Mouse (Mus musculus): ENCODE results near the gene Itk. TPM values are rescaled to one million over a fixed set of nuclear protein-coding genes. Genes with fewer than 3 reads are reported as not detected.

The Itk gene
- polyA plus RNA-seq, 1 experiment from 2014 or later, result 0.17 TPM

- Histone ChIP-seq H3K36me3 (ENCODE audit: inconsistent target) (no peaks in the 10 kb centered on the region), H3K4me3 (ENCODE audit: inconsistent target) (peak overlapping the region; percentile 63), H3K79me2 (ENCODE audit: inconsistent target) (peaks cover 60% of the 10 kb centered on the region), H3K27ac (peak overlapping the region; percentile 36)
- 15% methylated on average over 5 of the region's 5 CpGs for WGBS (ENCODE audit: missing documents)
Measured at GRCm38 (mm10) chr11:46310647-46311063, 78.7 kb downstream of the Itk start.

GRCm38 (mm10) chr11:46309808-46310555 is 79.3 kb downstream of the Itk start:
- 31% methylated on average over 10 of the region's 10 CpGs for WGBS (ENCODE audit: missing documents)
- Histone ChIP-seq H3K4me3 (ENCODE audit: inconsistent target) (peak overlapping the region; percentile 63; the same call in 1 of the 2 replicates), H3K36me3 (ENCODE audit: inconsistent target) (no peaks in the 10 kb centered on the region), H3K27ac (peak overlapping the region; percentile 36), H3K79me2 (ENCODE audit: inconsistent target) (peaks cover 66% of the 10 kb centered on the region)

GRCm38 (mm10) chr11:46309111-46309741 is 80.1 kb downstream of the Itk start:
- WGBS (ENCODE audit: missing documents), result 78% methylated on average over 20 of the region's 20 CpGs

GRCm38 (mm10) chr11:46308271-46308974 is 80.9 kb downstream of the Itk start:
- no peaks in the 10 kb centered on the region for H3K36me3 ChIP-seq (ENCODE audit: inconsistent target)
- peak overlapping the region; percentile 15 for H3K27ac ChIP-seq
- WGBS (ENCODE audit: missing documents), result 61% methylated on average over 11 of the region's 11 CpGs
- peaks cover 82% of the 10 kb centered on the region for H3K79me2 ChIP-seq (ENCODE audit: inconsistent target)
- H3K4me3 ChIP-seq (ENCODE audit: inconsistent target), result no peak overlapping the region

More at GRCm38 (mm10) chr11:46309111-46309741, 80.1 kb downstream of the Itk start:
- no peaks in the 10 kb centered on the region for H3K36me3 ChIP-seq (ENCODE audit: inconsistent target)
- H3K27ac ChIP-seq, result peak overlapping the region; percentile 15; the same call in 1 of the 2 replicates
- no peak overlapping the region for H3K4me3 ChIP-seq (ENCODE audit: inconsistent target)
- H3K79me2 ChIP-seq (ENCODE audit: inconsistent target), result peaks cover 74% of the 10 kb centered on the region

- Histone ChIP-seq H3K36me3 (ENCODE audit: inconsistent target) (no peaks in the 10 kb centered on the region), H3K4me3 (ENCODE audit: inconsistent target) (no peak overlapping the region), H3K79me2 (ENCODE audit: inconsistent target) (peaks cover 88% of the 10 kb centered on the region), H3K27ac (no peak overlapping the region)
- 91% methylated on average over 7 of the region's 7 CpGs for WGBS (ENCODE audit: missing documents)
Measured at GRCm38 (mm10) chr11:46307768-46308167, 81.5 kb downstream of the Itk start.

GRCm38 (mm10) chr11:46306776-46307175 is 82.5 kb downstream of the Itk start:
- Histone ChIP-seq H3K27ac (no peak overlapping the region), H3K79me2 (ENCODE audit: inconsistent target) (peaks cover 97% of the 10 kb centered on the region), H3K36me3 (ENCODE audit: inconsistent target) (no peaks in the 10 kb centered on the region), H3K4me3 (ENCODE audit: inconsistent target) (no peak overlapping the region)
- 82% methylated on average over 7 of the region's 7 CpGs for WGBS (ENCODE audit: missing documents)

- H3K36me3 ChIP-seq (ENCODE audit: inconsistent target), result no peaks in the 10 kb centered on the region
- no peak overlapping the region for H3K4me3 ChIP-seq (ENCODE audit: inconsistent target)
- H3K27ac ChIP-seq, result no peak overlapping the region
- WGBS (ENCODE audit: missing documents), result 56% methylated on average over 8 of the region's 9 CpGs
- peaks cover 97% of the 10 kb centered on the region for H3K79me2 ChIP-seq (ENCODE audit: inconsistent target)
Measured at GRCm38 (mm10) chr11:46305881-46306520, 83.3 kb downstream of the Itk start.

- peaks cover 100% of the 10 kb centered on the region for H3K79me2 ChIP-seq (ENCODE audit: inconsistent target)
- 74% methylated on average over 9 of the region's 9 CpGs for WGBS (ENCODE audit: missing documents)
- no peak overlapping the region for H3K27ac ChIP-seq
- H3K4me3 ChIP-seq (ENCODE audit: inconsistent target), result no peak overlapping the region
- no peaks in the 10 kb centered on the region for H3K36me3 ChIP-seq (ENCODE audit: inconsistent target)
Measured at GRCm38 (mm10) chr11:46304864-46305710, 84.2 kb downstream of the Itk start.

GRCm38 (mm10) chr11:46304093-46304492 is 85.2 kb downstream of the Itk start:
- Histone ChIP-seq H3K36me3 (ENCODE audit: inconsistent target) (no peaks in the 10 kb centered on the region), H3K4me3 (ENCODE audit: inconsistent target) (no peak overlapping the region), H3K27ac (no peak overlapping the region), H3K79me2 (ENCODE audit: inconsistent target) (peaks cover 97% of the 10 kb centered on the region)
- WGBS (ENCODE audit: missing documents), result 83% methylated on average over 10 of the region's 10 CpGs

- Histone ChIP-seq H3K27ac (no peak overlapping the region), H3K4me3 (ENCODE audit: inconsistent target) (no peak overlapping the region), H3K36me3 (ENCODE audit: inconsistent target) (no peaks in the 10 kb centered on the region), H3K79me2 (ENCODE audit: inconsistent target) (peaks cover 97% of the 10 kb centered on the region)
- WGBS (ENCODE audit: missing documents), result 90% methylated on average over 9 of the region's 9 CpGs
Measured at GRCm38 (mm10) chr11:46302471-46302870, 86.8 kb downstream of the Itk start.

- no peaks in the 10 kb centered on the region for H3K36me3 ChIP-seq (ENCODE audit: inconsistent target)
- H3K4me3 ChIP-seq (ENCODE audit: inconsistent target), result no peak overlapping the region
- WGBS (ENCODE audit: missing documents), result 94% methylated on average over 23 of the region's 23 CpGs
- no peak overlapping the region for H3K27ac ChIP-seq
- H3K79me2 ChIP-seq (ENCODE audit: inconsistent target), result peaks cover 97% of the 10 kb centered on the region
Measured at GRCm38 (mm10) chr11:46301579-46302248, 87.6 kb downstream of the Itk start.

GRCm38 (mm10) chr11:46299901-46300300 is 89.4 kb downstream of the Itk start:
- H3K36me3 ChIP-seq (ENCODE audit: inconsistent target), result no peaks in the 10 kb centered on the region
- WGBS (ENCODE audit: missing documents), result 58% methylated on average over 6 of the region's 6 CpGs
- no peak overlapping the region for H3K4me3 ChIP-seq (ENCODE audit: inconsistent target)
- H3K79me2 ChIP-seq (ENCODE audit: inconsistent target), result peaks cover 94% of the 10 kb centered on the region
- H3K27ac ChIP-seq, result no peak overlapping the region
